Mouse (Mus musculus): Measurements from ENCODE around the gene Ptbp2.

The Ptbp2 gene

DNA sequence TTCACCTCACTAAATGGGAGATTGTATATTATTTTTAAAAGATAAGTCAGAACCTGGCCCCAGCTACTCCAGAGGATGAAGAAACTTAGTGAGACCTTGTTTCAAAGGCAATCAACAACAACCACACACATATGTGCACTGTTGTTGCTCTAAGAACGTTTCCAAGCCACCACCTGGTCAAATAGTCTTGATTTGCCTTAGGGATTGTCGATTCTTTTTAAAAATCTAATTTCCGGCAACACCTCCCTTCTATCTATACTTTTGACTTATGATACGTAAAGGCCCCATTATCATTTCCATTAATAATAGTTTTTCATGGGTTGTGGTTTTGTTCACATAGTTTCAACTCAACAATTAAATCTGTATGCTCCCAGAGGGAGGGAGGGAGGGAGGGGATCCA is at the start of gene Ptbp2:
Ptbp2 (minus strand) TSS at position 101 of the 400 bp plus-strand sequence.
- no peak for DNase-seq

DNA sequence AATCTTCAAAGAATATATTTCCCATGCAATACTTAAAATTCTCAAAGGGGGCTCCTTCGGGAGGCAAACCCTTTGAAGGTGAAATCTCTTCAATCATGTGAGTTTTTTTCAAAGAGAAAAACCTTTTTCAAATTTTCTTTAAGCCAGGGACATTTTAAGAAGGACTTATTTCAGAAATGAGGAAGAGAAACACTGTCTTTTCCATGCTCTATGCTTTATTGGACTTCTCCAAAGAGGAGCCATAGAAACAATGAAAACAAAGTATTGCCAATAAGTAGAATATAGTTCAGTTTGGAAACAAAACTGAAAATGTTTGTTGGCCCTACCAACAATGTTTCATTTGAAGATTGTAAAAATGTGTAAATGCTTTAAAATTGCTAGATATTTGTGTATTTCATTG is 30.4 kb upstream of the Ptbp2 start:
- no peak for DNase-seq

DNA sequence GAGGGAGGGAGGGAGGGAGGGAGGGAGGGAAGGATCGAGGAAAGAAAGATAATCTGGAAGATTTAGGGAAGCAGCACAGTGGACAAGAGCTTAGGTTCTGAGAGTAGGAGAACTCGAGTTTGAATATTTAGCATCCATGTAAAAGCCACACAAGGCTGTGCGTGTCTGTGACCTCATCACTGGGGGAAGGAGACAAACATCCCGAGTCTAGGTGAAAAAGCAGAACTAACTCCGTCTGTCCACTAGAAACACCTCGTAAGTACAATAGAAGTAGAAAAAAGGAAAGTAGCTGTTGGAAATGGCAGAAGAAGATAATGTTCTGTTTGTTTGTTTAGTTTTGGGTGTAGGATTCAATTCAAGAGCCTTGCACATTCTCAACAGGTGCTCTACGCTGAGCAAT is 21.9 kb upstream of the Ptbp2 start:
- no peak for DNase-seq

DNA sequence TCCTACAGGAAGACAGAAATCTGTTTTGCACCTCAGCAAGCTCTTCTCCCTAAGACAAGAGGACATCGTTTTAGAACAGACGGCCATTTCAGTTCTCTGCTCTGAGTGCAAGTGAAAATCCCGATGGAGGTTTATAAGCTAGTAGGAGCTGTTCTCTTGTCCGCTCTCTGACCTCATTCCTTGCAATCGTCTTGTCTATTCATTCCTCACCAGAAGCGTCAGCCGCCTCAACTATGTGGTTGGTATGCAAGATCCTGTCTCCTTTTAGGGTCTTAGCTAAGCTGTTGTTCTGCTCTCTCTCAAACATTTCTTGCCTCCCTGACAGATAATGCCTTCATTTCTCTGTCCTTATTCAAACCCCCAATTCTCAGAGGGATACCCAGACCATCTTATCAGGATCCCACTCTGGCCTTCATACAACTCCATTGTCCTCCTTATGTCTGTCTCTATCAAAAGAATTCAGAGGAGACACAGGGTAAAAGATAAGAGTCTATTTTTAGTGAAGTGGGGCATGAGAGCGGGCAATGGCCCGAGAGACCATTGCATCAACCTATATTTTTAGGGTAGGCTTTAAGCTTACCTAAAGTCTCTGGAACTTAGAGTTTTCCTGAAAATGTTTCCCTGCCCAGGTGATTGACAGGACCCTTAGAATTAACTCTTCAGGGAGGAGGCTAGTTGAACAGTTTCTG is 10.6 kb upstream of the Ptbp2 start:
- no peak for DNase-seq

- peak; percentile 73 to 87 for DNase-seq
Observed at GRCm38 (mm10) chr3:119782946-119783701, 1.1 kb downstream of the Ptbp2 start.

DNA sequence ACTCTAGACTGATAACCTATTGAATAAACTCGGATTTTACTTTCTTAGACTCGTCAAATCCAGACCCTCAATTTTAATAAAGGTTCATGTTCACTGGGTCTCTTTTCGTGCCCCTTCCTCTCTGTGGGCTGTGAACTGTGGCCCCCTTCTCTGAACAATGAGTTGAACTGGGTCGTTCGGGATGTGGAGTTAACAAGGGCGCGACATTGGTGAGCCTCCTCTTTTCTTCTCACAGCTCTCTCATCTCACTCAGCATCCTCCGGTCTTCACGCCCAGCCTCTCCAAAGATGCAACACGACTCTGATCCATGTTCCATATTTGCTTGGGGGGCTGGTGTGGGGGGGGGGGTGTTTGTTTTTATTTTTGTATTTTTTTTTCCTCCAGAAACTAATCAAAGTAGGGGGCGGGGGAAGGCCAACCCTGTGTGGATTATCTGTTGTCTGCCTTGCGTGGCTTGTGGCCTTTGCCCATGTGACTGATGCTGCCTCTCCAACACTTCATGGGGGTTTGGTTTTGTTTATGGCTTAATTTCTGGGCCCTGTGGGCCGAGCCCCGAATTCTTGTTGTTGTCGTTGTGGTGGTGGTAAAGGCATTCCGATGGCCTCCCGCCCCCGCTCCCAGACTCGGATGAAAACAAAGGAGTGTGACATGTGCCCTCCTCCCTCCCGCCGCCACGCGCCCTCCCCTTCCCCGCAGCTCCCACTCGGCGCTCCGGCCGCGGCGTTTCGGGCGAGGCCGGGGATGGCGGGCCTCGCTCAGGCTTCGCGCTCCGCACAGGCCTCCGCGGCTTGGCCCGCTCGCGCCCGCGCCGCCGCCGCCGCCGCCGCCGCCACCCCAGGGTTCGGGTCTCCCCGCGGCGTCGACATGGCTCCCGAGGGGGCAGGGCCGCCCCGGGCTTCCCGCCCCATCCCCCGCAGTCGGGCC is 2.0 kb downstream of the Ptbp2 start:
- DNase-seq: peak in 1 of 2 experiments; percentile 57

- no peak for DNase-seq
Observed at GRCm38 (mm10) chr3:119780876-119781275, 3.4 kb downstream of the Ptbp2 start.

DNA sequence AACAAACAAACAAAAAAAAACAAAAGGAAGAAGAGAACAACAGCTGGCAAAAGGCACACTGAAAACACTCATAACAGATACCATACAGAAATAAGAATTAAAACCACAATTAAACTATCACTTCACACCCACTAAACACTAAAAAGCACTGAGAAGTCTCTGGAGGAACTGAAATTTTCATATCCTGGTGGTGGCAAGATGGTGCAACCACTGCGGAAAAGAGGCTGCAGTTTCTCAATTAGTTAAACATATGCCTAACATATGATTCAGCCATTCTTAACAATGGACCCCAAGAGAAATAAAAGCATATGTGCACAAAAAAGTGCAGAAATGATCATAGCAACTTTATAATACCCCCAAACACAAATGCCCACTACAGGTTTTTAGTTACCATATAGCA is 5.0 kb downstream of the Ptbp2 start:
- no peak for DNase-seq

DNA sequence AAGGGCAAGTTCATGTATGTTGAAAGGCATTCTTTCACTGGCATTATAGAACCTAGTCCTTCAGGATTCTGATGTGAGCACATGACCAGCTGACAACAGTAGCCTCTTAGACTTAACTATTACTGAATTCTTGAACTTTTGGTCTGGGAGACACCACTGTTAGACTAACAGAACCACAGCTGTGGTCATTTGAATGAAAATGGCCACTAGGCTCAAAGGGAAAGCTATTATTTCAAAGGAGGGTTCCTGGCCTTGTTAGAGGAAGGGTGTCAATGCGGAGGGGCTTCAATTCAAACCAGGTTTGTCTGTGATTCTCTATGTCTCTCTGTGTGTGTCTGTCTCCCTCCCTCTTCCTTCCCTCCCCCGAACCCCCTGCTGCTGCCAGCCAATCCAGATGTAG is 5.8 kb downstream of the Ptbp2 start:
- no peak for DNase-seq

DNA sequence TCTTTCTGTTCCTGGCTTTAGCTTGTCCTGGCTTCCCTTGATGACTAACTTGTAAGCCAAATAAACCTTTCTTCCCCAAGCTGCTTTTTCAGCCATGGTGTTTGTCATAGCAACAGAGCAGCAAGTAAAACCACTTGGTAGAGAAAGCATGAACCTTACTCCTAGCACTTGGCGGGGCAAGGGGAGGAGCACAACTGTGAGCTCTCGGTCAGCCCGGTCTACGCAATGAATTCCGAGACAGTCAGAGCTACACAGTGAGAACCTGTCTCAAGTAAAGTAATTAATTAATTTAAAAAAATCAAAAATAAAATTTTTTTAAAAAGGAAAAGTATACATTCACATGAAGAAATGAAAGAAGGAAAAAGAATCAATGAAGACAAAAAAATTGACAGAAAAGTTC is 8.1 kb downstream of the Ptbp2 start:
- no peak for DNase-seq

DNA sequence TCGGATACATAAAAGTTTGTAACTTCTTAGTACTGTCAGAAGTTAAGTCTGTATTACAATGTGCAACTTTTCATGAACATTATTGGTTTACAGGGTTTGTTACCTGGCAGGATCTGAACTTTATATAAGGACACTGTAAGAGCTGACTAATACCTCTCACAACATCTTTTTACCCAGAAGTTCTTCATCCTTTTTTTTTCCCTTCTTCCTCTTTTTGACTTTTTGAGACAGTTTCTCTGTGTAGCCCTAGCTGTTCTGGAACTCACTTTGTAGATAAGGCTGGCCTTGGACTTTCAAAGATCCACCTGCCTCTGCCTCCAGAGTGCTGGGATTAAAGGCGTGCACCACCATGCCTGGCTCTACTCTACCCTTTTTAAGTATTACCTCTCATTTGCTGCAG is 11.5 kb downstream of the Ptbp2 start:
- DNase-seq: no peak

GRCm38 (mm10) chr3:119763772-119764171 is 20.5 kb downstream of the Ptbp2 start:
- DNase-seq: no peak

- DNase-seq: no peak
Observed at GRCm38 (mm10) chr3:119761732-119762131, 22.5 kb downstream of the Ptbp2 start.

DNA sequence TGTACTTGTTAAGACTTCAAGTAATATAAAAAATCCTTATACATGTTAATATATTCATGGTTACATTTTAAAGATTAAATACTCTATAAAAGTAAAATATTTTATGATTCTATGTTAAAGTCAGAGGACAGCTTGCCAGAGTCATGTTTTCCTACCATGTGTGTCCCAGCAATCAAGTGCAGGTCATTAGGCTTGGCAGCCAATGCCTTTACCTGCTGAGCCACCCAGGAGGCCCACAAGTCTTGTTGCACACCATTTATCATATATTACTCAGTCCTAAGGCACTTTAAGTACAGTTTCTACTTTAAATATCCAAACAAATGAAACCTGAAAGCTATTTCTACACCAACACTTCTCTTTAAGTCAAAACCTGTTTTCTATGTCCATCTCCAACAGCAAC is 30.5 kb downstream of the Ptbp2 start:
- no peak for DNase-seq

GRCm38 (mm10) chr3:119749551-119750249 is 34.6 kb downstream of the Ptbp2 start:
- DNase-seq: no peak

- no peak for DNase-seq
Observed at GRCm38 (mm10) chr3:119749140-119749539, 35.1 kb downstream of the Ptbp2 start.

- DNase-seq: no peak
Observed at GRCm38 (mm10) chr3:119746656-119747055, 37.6 kb downstream of the Ptbp2 start.

DNA sequence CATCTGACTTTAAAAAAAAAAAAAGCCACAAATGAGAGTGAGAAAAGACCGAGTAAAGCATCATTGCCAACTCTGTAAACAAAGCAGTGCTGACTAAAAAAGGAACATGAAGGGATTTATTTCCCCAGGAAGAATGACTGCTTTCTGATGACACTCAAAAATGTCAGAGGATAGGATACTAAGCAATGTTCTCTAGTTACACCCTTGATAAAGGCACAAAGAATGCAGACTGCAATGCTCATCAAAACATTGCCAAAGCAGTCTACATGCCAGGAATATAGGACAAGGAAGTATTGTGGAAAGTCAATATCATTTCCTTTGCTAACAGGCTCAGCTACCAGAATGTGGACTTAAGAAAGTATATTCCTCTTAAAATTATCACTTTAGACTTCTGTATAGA is 38.5 kb downstream of the Ptbp2 start:
- no peak for DNase-seq

- DNase-seq: no peak
Observed at GRCm38 (mm10) chr3:119729863-119730262, 54.4 kb downstream of the Ptbp2 start.

DNA sequence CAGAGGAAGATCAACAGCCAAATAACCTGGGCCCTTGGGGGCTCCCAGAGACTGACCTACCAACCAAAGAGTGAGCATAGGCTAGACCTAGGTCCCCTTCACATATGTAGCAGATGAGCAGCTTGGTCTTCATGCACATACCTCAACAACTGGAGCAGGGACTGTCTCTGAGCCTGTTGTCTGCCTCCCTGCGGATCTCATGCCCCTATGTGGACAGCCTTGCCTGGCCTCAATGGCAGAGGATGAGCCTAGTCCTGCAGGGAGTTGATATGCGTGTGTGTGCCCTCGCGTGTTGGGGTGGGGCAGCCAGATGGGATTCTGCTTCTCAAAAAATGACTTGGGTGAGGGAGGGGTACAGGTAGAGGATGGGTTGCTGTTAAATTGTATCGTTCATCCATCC is 72.2 kb downstream of the Ptbp2 start:
- no peak for DNase-seq

DNA sequence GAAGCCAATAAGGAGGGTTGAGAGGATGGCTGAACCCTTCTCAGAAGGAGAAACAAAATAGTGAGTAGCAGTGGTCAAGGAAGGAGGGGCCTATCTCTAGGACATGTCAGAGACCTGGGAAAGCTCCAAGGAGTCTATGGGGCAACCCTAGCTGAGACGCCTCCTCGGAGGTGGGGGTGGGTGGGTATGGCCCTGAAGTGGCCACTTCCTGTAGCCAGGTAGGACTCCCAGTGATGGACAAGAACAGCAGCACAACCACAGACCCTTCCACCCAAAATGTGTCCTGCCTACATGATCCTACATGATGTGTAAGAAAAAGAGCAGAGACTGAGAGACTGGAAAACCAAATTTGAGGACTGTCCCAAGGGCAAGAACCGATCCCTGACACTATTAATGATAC is 72.8 kb downstream of the Ptbp2 start:
- DNase-seq: no peak

- no peak for DNase-seq
Observed at GRCm38 (mm10) chr3:119701467-119701866, 82.8 kb downstream of the Ptbp2 start.

GRCm38 (mm10) chr3:119684741-119685140 is 99.5 kb downstream of the Ptbp2 start:
- DNase-seq: no peak

All from spleen, adult 18-20 months (tissue).